Mouse (Mus musculus): ENCODE measurements around the gene Snx10.

Snx10 gene

GRCm38 (mm10) chr6:51585980-51586379 lies 62.3 kb downstream of the Snx10 start:
- DNase-seq (ENCODE audit: low read depth), result peak; percentile 73

DNA sequence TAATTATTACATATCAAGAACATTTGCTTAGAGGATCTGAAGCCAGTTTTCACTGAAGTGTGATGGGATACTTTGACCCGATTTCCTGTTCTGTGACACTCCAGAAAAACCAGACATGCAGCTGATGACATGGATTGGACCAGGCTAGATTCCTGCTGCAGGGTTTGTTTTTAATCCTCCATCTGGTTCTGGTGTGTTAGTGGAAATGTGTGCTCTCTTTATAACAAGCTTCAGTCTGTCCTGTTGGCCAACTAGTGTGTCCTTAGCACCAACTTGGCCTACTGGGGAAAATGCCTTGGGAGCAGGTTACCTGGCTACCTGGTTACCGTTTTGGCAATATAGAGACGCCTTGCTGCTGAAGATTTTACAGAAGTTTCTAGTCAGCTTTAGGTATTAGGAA lies 63.6 kb downstream of the Snx10 start:
- DNase-seq (ENCODE audit: low read depth), result no peak

DNA sequence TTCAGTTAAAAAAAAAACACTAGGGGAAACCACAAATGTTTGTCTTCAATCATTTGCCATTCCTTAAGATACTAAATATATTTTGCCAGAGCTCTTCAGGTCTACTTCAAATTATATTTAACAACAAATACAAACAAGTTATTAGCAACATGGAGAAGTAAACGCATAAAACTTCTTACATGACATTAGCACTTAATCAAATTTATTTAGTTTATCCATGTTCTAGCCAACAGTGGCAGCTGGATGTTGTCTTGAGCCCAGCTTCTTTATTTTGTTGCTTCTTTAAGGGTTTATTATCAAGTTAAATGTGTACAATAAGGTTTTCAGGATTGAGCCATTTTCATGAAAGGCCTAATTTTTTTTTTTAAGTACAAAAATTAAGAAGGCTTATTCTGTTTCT lies 67.6 kb downstream of the Snx10 start:
- DNase-seq (ENCODE audit: low read depth), result no peak

- DNase-seq (ENCODE audit: low read depth), result no peak
Observed at GRCm38 (mm10) chr6:51591844-51592243, 68.1 kb downstream of the Snx10 start.

GRCm38 (mm10) chr6:51592356-51593115 lies 68.8 kb downstream of the Snx10 start:
- DNase-seq (ENCODE audit: low read depth), result no peak

- DNase-seq (ENCODE audit: low read depth), result no peak
Observed at GRCm38 (mm10) chr6:51593446-51594035, 69.8 kb downstream of the Snx10 start.

DNA sequence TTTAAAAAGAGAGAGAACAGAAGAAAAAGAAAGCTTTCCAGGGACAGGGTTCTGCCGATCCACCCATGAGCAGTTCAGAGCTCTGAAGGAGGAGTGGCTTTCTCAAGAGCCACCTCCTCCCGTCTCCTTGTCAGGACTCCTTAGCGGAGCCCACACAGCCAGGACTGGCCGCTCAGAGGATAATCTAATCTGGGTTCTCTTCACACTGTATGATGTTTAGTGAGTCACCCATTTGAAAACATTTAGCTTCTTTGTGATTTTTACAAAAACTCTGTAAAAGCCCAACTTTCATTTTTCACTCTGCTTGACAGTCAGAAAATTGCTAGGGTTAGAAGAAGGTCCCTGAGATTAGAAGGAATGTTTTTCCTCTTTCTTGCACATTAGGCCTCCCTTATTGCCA lies 70.8 kb downstream of the Snx10 start:
- no peak for DNase-seq (ENCODE audit: low read depth)

GRCm38 (mm10) chr6:51598058-51598457 lies 74.4 kb downstream of the Snx10 start:
- no peak for DNase-seq (ENCODE audit: low read depth)

- DNase-seq (ENCODE audit: low read depth), result no peak
Observed at GRCm38 (mm10) chr6:51600412-51600811, 76.7 kb downstream of the Snx10 start.

DNA sequence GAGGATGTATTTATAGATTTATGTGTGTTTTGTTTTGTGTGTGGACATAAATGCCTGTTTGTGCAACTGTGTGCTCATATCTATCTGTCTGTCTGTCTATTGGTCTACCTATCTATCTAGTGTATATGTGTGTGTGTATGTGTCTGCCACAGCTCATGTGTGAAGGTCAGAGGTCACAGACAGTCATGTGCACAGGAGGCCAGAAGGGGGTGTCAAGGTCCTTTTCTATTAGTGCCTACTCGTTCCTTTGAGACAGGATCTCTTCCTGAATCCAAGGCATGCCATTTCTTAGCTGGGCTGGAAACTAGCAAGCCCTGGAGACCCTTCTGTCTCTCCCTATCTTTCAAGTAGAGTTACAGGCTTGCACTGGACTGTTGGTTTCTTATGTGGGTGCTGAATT lies 78.6 kb downstream of the Snx10 start:
- DNase-seq (ENCODE audit: low read depth), result no peak

DNA sequence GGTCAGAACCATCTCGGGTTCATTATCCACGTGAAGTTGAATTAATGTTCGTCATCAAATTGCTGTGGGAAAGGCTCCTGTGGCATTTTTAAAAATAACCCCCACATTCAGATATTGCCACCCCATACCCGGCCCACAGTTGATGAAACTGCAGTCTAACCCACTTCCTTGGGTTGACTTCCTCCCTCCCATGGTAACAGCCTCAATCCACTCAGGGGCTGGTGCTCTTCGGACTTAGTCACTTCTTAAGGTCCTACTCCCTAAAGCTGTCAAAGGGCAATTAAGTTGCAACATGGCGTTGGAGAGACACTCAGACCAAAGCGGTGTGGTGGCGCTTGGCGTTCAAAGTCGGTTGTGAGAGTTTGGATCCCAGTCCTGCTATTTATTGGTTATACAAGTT lies 80.0 kb downstream of the Snx10 start:
- DNase-seq (ENCODE audit: low read depth), result peak; percentile 57

DNA sequence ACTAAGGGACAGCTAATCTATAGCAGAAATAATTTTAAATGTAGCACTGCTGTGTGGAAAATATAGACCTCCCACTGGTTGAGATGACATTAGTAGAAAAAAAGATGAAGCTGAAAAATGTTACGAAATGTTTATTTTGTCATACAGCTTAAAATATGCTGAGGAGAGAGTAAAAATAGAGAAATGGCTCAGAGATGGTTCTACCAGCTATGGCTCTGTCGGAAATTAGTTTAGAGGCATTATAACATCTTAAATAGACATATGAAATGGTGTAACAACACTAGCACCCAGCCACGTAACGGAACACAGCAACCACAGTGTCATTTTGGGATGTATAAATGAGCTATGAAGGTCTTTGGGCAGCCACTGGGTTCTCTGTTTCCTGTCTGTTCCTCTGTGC lies 82.5 kb downstream of the Snx10 start:
- DNase-seq (ENCODE audit: low read depth), result peak; percentile 36

- DNase-seq (ENCODE audit: low read depth), result no peak
Observed at GRCm38 (mm10) chr6:51606803-51607202, 83.1 kb downstream of the Snx10 start.

- no peak for DNase-seq (ENCODE audit: low read depth)
Observed at GRCm38 (mm10) chr6:51611621-51612020, 87.9 kb downstream of the Snx10 start.

GRCm38 (mm10) chr6:51612371-51613051 lies 88.8 kb downstream of the Snx10 start:
- no peak for DNase-seq (ENCODE audit: low read depth)

- DNase-seq (ENCODE audit: low read depth), result no peak
Observed at GRCm38 (mm10) chr6:51613661-51614060, 90.0 kb downstream of the Snx10 start.

DNA sequence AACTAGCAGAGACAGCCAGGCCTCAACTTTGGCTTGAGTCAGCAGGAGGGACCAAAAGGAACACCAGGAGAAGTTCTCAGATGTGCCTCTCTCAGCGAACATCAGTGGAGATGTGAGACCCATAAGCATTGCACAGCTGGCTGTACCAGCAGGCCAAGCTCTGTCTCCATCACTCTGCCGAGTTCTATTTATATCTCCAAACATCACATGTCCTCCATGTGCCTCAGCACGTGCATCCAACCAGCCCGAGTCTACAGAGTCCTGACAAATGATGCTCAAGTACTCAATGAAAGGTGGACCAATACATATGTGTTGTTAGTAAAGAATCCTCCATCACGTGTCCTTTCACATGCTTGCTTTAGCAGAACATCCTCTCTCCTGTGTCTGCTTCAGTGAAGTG lies 103.1 kb downstream of the Snx10 start:
- DNase-seq (ENCODE audit: low read depth), result no peak

GRCm38 (mm10) chr6:51629671-51630070 lies 106.0 kb downstream of the Snx10 start:
- DNase-seq (ENCODE audit: low read depth), result no peak

- DNase-seq (ENCODE audit: low read depth), result no peak
Observed at GRCm38 (mm10) chr6:51630184-51630583, 106.5 kb downstream of the Snx10 start.

- DNase-seq (ENCODE audit: low read depth), result no peak
Observed at GRCm38 (mm10) chr6:51632928-51633662, 109.4 kb downstream of the Snx10 start.

- peak; percentile 47 for DNase-seq (ENCODE audit: low read depth)
Observed at GRCm38 (mm10) chr6:51633663-51634362, 110.1 kb downstream of the Snx10 start.

- peak; percentile 97 for DNase-seq (ENCODE audit: low read depth)
Observed at GRCm38 (mm10) chr6:51636019-51636568, 112.4 kb downstream of the Snx10 start.

Measured in 416B (cell line).